Mouse (Mus musculus): ENCODE measurements at regions not wholly inside any gene's neighbourhood (a gene's known extent, or its start where the extent isn't known, plus 50 kb on each side); places are given as distances from the start of the nearest gene placed in this dataset.

GRCm38 (mm10) chr3:130978986-130979642 is 131.2 kb upstream of the Lef1 start:
- no peak for DNase-seq (ENCODE audit: extremely low spot score in 1 of 2, low spot score in 1 of 2)

- DNase-seq (ENCODE audit: extremely low spot score in 1 of 2, low spot score in 1 of 2) = no peak
Observed at GRCm38 (mm10) chr3:130977921-130978700, 132.2 kb upstream of the Lef1 start.

GRCm38 (mm10) chr3:130976206-130976605 is 134.1 kb upstream of the Lef1 start:
- no peak for DNase-seq (ENCODE audit: extremely low spot score in 1 of 2, low spot score in 1 of 2)

GRCm38 (mm10) chr3:130975291-130975690 is 135.0 kb upstream of the Lef1 start:
- no peak for DNase-seq (ENCODE audit: extremely low spot score in 1 of 2, low spot score in 1 of 2)

GRCm38 (mm10) chr3:130972126-130972525 is 138.1 kb upstream of the Lef1 start:
- DNase-seq (ENCODE audit: extremely low spot score in 1 of 2, low spot score in 1 of 2) = no peak

GRCm38 (mm10) chr3:130965275-130965674 is 145.0 kb upstream of the Lef1 start:
- DNase-seq (ENCODE audit: extremely low spot score in 1 of 2, low spot score in 1 of 2) = no peak

GRCm38 (mm10) chr3:130964088-130964487 is 146.2 kb upstream of the Lef1 start:
- no peak for DNase-seq (ENCODE audit: extremely low spot score in 1 of 2, low spot score in 1 of 2)

- no peak for DNase-seq (ENCODE audit: extremely low spot score in 1 of 2, low spot score in 1 of 2)
Observed at GRCm38 (mm10) chr3:130963625-130964024, 146.6 kb upstream of the Lef1 start.

GRCm38 (mm10) chr3:130962701-130963472 is 147.4 kb upstream of the Lef1 start:
- no peak for DNase-seq (ENCODE audit: extremely low spot score in 1 of 2, low spot score in 1 of 2)

GRCm38 (mm10) chr3:130962151-130962633 is 148.1 kb upstream of the Lef1 start:
- DNase-seq (ENCODE audit: extremely low spot score in 1 of 2, low spot score in 1 of 2) = no peak

GRCm38 (mm10) chr3:130961704-130962103 is 148.6 kb upstream of the Lef1 start:
- DNase-seq (ENCODE audit: extremely low spot score in 1 of 2, low spot score in 1 of 2) = no peak

- no peak for DNase-seq (ENCODE audit: extremely low spot score in 1 of 2, low spot score in 1 of 2)
Observed at GRCm38 (mm10) chr3:130955958-130956357, 154.3 kb upstream of the Lef1 start.

- no peak for DNase-seq (ENCODE audit: extremely low spot score in 1 of 2, low spot score in 1 of 2)
Observed at GRCm38 (mm10) chr3:130951381-130951780, 158.9 kb upstream of the Lef1 start.

GRCm38 (mm10) chr3:130950872-130951271 is 159.4 kb upstream of the Lef1 start:
- DNase-seq (ENCODE audit: extremely low spot score in 1 of 2, low spot score in 1 of 2) = no peak

GRCm38 (mm10) chr3:130947880-130948279 is 162.4 kb upstream of the Lef1 start:
- DNase-seq (ENCODE audit: extremely low spot score in 1 of 2, low spot score in 1 of 2) = no peak

GRCm38 (mm10) chr3:130947277-130947606 is 163.0 kb upstream of the Lef1 start:
- no peak for DNase-seq (ENCODE audit: extremely low spot score in 1 of 2, low spot score in 1 of 2)

GRCm38 (mm10) chr3:130946576-130947276 is 163.5 kb upstream of the Lef1 start:
- no peak for DNase-seq (ENCODE audit: extremely low spot score in 1 of 2, low spot score in 1 of 2)

GRCm38 (mm10) chr3:130945861-130946449 is 164.3 kb upstream of the Lef1 start:
- DNase-seq (ENCODE audit: extremely low spot score in 1 of 2, low spot score in 1 of 2) = peak; percentile 25 to 45

GRCm38 (mm10) chr3:130945396-130945795 is 164.9 kb upstream of the Lef1 start:
- DNase-seq (ENCODE audit: extremely low spot score in 1 of 2, low spot score in 1 of 2) = no peak

- no peak for DNase-seq (ENCODE audit: extremely low spot score in 1 of 2, low spot score in 1 of 2)
Observed at GRCm38 (mm10) chr3:130944241-130944640, 166.0 kb upstream of the Lef1 start.
